Mouse (Mus musculus) liver, adult 2 months (tissue): ENCODE measurements at regions not wholly inside any gene's neighbourhood (a gene's known extent, or its start where the extent isn't known, plus 50 kb on each side); places are given as distances from the start of the nearest gene placed in this dataset.

Experiments
- CTCF ChIP-seq: fragments of 200-500 bp; IDR thresholded peaks from 2 replicates; pipeline ENCODE4 v1.5.1; 2011; ENCODE audit warnings: low read depth, low read length, control low read depth
- POLR2A ChIP-seq: fragments of 200-500 bp; IDR thresholded peaks from 2 replicates; pipeline ENCODE4 v1.6.1; 2011; ENCODE audit warnings: low read length, control low read depth; ENCODE audit not compliant: insufficient read depth; ENCODE audit errors: extremely low read depth

- TF ChIP-seq POLR2A (no peak), CTCF (no peak)
Observed at GRCm38 (mm10) chr14:48907991-48908698, 157.8 kb upstream of the Ap5m1 start.
